Mouse (Mus musculus) T-helper 1 cell (primary cell): ENCODE data around the gene Esp8.
"Not testable (repeated sequence)": the region's sequence is repeated elsewhere in the genome, so short reads cannot be mapped to it uniquely, and the experiment has no call there.

ENCODE experiments used
- in situ Hi-C: fragments of 300-600 bp; cut with MboI, MseI; formaldehyde crosslinking; loops from one replicate; pipeline ENCODE4 v1.15.1; 2025; ENCODE audit warnings: high pct_unique_total_duplicates

Gene Esp8

GRCm38 (mm10) chr17:40519818-40520217 lies at the start of gene Esp8:
Esp8 (plus strand) TSS chr17:40520022.
- in situ Hi-C loops, result no loop called here

GRCm38 (mm10) chr17:40483566-40483965 lies 36.3 kb upstream of the Esp8 start:
- in situ Hi-C loops, result not testable (repeated sequence)

GRCm38 (mm10) chr17:40495468-40496185 lies 24.2 kb upstream of the Esp8 start:
- in situ Hi-C loops, result not testable (repeated sequence)

GRCm38 (mm10) chr17:40529813-40530212 lies 10.0 kb downstream of the Esp8 start:
- in situ Hi-C loops, result no loop called here

- in situ Hi-C loops, result no loop called here
Measured at GRCm38 (mm10) chr17:40531147-40531546, 11.3 kb downstream of the Esp8 start.

GRCm38 (mm10) chr17:40547005-40547404 lies 27.2 kb downstream of the Esp8 start:
- in situ Hi-C loops, result not testable (repeated sequence)

GRCm38 (mm10) chr17:40553470-40553869 lies 33.6 kb downstream of the Esp8 start:
- in situ Hi-C loops, result no loop called here

- in situ Hi-C loops, result no loop called here
Measured at GRCm38 (mm10) chr17:40561207-40561606, 41.4 kb downstream of the Esp8 start, which contains the start of gene Esp6. Esp6 (plus strand) TSS chr17:40561507.
